Mouse (Mus musculus) gastrocnemius, postnatal 10 days (tissue): ENCODE measurements around the gene Fam169a. TPM values are rescaled to one million over a fixed set of nuclear protein-coding genes. Genes with fewer than 3 reads are reported as not detected.
"Not testable (repeated sequence)": the region's sequence is repeated elsewhere in the genome, so short reads cannot be mapped to it uniquely, and the experiment has no call there.

ENCODE experiments used
- DNase-seq: peaks from one replicate; pipeline ENCODE4 v3.0.0; 2021; ENCODE audit warnings: mixed read lengths
- total RNA-seq, 2 experiments: library from RNA; stranded (reverse); gene quantifications; 2 replicates each; pipeline ENCODE4 v1.2.3; 2021

Gene Fam169a
- total RNA-seq, 2 experiments from 2014 or later: 0.12 TPM; not detected in 1

GRCm38 (mm10) chr13:97080201-97080600 is 13.1 kb downstream of the Fam169a start:
- DNase-seq: no peak

DNA sequence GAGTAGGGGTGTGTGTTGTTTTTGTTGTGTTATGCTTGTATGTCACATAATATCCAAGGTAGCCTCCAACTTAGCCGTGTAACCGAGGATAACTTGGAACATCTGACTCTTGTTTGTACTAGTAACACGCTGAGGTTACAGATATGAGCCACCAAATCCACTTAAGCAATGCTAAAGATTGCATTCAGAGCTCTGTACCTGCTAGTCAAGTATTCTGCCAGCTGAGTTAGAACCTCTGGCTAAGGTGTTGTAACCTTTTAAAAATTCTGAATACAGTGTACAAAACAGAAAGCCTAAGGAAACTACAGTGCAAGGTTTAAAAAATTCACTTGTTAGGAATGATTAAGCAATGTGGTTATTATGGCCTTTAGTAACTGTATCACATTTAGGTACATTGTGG is 13.5 kb downstream of the Fam169a start:
- no peak for DNase-seq

DNA sequence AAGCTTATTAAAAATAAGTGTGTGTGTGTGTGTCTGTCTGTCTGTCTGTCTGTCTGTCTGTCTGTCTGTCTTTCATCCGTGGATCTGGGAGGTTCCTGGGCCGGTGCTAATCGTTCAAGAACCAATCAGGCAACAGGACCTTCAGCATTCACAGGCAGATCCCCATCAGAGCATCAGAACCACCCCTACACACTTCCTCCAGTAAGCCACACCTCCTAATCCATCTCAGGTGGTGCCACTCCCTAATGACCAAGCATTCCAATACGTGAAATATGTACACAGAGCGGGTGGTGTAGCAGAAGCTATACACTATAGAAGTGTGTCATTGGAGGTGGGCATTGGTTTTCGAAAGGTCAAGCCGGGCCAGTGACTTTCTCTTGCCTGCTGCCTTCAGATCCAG is 15.3 kb downstream of the Fam169a start:
- no peak for DNase-seq

GRCm38 (mm10) chr13:97086316-97086715 is 19.2 kb downstream of the Fam169a start:
- no peak for DNase-seq

DNA sequence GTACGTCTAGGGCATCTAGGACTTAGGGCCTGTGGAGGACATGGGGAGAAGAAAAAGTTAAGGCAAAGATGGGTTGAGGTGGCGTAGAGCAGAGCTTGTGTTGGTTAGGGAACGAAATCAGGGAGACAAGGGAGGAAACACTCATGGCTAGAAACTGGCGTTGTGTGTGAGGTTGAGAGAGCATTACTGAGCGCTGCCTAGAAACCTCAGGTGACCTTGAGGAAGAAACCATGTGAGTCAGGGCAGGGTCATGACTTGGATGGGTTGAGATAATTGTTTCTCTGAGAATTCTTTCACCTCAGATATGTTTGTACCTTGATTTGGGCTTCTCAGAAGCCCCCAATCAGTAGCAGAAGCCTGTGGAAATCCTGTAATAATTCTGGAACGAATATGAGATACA is 20.3 kb downstream of the Fam169a start:
- no peak for DNase-seq

DNA sequence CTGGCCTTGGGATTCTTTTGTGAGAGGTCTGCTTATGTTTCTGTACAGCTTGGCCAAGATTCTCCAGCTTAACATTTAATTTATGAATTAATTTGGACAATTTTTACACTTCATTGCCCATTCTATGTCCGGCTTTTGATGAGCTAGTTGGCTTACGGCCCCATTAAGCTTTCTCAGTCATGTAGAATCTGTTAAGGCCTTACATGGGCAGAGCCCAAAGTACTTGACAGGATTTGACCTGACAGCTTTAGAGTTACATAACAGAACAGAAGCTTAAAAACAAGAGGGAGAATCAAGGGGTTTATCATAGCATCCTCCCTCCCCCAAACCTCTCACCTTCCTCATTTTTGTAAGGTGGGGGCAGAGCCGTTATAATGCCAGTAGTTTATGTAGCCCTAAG is 21.1 kb downstream of the Fam169a start:
- DNase-seq: no peak

DNA sequence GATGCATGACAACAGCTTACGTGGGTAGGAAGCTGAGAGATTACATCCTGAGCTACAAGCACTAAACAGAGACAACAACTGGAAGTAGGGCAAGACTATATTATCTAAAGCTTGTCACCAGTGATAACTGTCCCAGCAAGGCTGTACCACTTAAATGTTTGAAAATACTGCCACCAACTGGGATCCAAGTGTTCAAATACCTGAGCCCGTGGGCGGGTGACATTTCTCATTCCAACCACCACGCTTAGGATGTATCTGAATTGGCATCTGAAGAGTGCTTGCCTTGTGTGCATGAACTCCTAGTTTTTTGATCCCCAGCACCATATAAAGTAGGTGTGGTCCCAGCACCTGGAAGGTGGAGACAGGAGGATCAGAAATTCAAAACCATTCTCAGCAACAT is 28.6 kb downstream of the Fam169a start:
- DNase-seq: no peak

DNA sequence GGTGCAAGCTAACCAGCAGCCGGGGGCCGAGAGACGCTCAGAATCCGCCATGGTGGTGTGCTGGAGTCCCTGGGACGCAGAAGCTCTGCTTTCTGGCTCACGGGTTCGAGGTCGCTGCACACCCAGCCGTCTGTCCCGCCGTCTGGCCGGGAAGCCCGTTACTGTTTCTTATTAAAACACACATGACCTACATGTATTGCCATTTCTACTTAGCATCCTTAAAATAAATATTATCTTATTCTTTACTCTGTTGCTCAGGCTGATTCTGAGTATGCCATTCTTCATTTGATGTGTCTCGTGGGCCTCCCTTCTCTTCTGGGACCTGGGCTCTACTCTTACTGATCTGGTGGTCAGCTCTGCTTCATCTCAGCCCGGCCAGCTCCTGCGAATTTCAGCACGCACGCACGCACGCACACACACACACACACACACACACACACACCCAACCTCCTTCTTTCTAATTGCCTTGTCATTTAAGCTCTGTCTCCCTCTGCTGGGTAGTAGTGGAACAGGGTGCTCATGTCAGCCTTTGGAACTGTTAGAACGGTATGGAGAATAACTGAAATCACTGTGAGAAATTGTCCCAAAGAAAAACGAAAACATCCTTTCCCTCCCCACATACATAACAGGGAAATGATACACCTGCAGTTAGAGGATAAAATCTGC is 32.2 kb downstream of the Fam169a start, which contains the start of gene Gm6169:
TSS of gene Gm6169 (minus strand) at position 51 of the 666 bp plus-strand sequence.
- peak; percentile 14 for DNase-seq

DNA sequence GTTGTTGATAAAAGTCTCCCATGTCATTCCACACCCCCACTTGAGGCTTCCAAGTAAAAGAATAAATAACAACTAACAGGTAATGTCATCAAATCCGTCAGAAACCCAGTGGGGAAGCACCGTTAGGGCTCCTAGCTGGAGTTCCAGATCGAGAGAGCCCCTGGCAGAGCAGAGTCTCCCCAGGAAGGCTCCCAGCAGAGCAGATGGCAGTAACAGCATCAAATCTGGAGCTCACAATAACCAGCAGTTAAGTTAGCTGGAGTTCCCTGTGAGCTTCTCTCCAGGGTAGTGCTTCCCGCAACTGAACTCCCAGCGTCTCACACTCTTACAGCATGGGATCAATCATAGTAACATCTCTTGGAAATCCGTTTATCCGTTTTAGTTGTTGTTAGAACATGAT is 37.9 kb downstream of the Fam169a start:
- no peak for DNase-seq

- DNase-seq: not testable (repeated sequence)
Measured at GRCm38 (mm10) chr13:97107721-97108120, 40.6 kb downstream of the Fam169a start.

DNA sequence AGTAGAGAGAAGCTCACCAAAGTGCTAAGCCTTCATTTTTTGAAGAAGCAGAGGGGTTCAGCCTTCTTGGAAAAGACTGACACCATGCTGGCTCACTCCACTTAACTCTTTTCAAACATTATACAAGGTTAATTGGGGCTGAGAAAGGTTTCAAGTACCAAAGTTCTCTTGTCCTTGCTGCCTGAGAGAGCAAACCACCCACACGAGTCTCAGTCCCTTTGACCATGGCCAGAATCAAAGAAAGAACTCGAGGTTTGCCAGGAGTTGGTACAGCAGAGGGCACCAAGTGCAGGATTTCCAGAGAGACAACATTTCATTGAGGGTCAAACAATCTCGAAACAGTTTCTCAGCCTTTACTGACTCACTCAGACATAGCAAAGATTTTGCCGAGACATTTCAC is 42.0 kb downstream of the Fam169a start:
- DNase-seq: no peak

DNA sequence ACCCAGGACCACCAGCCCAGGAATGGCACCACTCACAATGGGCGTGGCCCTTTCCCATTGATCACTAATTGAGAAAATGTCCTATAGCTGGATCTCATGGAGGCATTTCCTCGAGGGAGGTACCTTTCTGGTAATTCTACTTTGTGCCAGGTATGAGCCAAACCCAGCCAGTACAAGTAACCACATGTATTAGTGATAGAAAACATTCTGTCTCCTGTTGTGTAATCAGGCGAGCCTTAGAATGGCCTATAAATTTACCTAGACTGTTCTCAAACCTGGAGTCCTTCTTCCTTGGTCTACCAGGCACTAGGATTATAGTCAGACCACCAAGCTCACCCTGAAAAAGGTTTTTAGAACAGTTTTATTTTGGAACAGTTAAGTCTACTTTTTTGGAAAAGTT is 54.3 kb downstream of the Fam169a start:
- DNase-seq: no peak

- DNase-seq: not testable (repeated sequence)
Measured at GRCm38 (mm10) chr13:97129654-97130053, 62.6 kb downstream of the Fam169a start.

- DNase-seq: not testable (repeated sequence)
Measured at GRCm38 (mm10) chr13:97130413-97130812, 63.3 kb downstream of the Fam169a start.

DNA sequence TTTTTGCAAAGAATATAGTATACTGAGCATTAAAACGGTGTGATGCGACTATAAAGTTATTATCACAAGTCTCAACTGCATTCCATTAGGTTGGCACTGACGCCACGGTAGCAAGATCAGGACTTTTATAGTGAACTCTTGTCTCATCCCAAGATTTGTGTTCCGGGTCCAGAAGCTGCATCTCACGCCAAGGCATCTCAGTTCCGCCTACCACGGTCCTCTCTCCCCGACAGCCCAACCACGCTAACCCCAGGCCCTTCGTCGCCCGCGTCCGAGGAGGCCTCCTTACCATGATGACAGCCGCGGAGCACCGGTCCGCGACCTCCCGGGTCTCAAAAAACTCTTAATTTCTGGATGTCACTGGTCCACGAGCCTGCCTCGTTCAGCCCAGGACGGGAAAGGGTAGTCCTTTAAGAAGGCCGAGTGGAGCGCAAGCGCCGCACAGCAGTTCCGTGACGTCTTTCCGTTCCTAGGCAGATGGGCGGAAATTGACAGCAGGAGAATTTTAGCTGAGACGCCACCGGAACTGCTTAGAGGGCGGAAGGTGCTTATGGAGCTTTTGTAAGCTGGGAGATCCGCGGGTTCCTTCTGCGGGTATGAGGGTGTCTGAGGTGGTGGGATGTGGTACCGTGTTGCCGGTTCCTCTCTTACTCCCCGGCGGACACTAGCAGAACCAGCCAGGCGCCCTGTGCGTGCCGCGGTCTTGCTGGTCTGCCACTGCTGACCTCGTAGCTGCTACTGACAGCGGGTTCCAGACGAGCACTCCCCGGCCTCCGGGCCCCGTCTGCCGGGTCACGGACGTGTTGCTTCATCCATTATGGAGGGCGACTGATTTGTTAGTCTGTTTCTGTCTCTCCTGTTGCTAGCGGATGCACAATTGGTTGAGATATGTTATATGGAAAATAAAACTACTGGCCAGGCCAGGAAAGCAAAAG is 70.6 kb downstream of the Fam169a start, which contains the start of the genes Gfm2 and Nsa2:
TSS of gene Gfm2 (plus strand) at position 472 of the 935 bp plus-strand sequence.
TSS of gene Nsa2 (minus strand) at position 472 of the 935 bp plus-strand sequence.
- peak; percentile 76 for DNase-seq

DNA sequence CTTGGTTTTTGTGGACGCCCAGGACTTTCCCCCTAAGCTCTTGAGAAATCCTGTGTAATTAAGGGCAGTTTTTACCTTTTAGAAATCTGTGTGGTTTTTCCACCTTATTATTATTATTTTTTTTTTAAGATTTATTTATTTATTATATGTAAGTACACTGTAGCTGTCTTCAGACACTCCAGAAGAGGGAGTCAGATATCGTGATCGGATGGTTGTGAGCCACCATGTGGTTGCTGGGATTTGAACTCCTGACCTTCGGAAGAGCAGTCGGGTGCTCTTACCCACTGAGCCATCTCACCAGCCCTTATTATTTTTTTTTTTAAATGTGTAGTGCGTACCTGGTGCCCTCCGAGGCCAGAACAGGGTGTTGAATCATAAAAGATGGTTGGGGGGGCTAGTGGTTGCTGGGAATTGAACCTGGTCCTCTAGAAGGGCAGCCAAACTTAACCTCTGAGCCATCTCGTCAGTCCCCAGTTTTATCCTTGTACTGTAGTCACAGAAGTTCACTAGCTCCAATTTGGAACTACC is 71.4 kb downstream of the Fam169a start:
- DNase-seq: not testable (repeated sequence)

- DNase-seq: no peak
Measured at GRCm38 (mm10) chr13:97142321-97142720, 75.2 kb downstream of the Fam169a start.

- peak; percentile 39 for DNase-seq
Measured at GRCm38 (mm10) chr13:97145834-97146233, 78.7 kb downstream of the Fam169a start.

DNA sequence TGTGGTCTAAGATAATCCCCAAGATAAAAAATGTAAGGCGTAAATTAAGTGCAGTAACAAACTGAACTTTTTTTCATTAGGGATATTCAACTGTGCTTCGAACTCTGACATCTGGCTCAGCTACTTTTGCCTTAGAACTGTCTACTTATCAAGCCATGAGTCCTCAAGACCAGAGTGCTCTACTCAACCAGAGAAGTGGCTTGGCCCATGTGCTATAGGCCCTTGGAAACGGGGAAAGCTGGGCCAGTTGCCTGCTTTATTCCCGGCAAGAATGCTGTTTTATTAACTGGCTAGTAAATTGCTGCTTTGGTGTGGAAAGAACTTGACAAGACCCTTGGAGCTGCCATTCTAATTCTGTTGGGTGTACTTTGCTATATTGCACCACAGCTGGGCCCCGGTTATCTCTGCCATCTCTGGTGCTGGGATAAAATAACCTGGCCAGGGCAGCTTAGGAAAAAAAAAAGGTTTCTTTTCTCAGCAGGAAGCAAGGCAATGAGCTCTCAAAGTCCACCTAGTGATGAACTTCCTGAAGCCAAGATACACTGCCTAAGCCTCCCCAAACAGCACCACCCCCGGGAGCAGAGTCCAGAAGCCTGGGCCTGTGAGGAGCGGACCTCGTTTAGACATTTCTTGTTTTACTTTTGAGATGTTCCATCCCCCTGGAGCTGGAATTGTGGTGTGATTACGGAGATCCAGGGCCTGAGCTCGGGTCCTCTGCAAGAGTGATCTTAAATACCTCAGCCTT is 108.6 kb downstream of the Fam169a start:
- no peak for DNase-seq

DNA sequence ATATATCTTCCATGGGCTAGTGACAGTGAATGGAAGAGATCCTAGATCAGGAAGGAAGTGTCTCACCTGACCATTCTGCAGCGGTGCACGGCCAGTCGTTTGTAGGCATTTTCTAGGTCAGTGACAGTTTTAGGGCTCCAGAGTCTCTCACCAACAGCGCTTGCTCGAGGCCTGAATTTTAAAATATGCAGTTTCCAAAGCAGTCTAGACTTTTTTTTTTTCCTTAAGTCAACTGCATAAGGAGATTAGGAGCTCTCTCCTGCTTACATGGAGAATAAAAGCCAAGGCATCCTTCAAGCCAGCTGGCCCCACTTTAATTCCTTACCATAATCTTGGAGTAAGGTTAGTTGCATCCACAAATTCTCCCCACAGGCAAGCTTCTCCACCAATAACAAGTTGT is 109.6 kb downstream of the Fam169a start:
- DNase-seq: no peak

GRCm38 (mm10) chr13:97178943-97179342 is 111.9 kb downstream of the Fam169a start:
- no peak for DNase-seq
